In the genomic region with DNA sequence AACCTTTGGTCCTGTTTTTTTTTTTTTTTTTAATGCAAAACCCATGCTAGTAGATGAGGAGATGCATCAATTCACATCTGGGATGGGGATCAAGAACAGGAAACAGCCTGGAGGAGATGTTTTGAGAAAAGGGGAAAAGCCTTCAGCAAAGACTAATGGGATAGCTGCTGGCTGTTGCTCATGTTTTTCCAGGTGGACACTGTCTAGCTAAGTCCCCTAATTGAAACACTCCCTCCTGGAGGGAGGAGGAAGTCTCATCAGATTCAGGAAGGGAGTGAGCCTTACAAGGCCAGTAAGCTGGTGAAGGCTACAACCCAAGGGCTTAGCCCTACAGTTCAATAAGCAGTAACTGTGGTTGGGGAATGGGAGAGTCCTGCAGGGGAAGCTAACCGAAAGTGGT, we compare ENCODE assay signal across 23 mouse cellular contexts.
DNase-seq lines count a peak whose midpoint lies in the region; ATAC-seq lines count a peak whose summit lies in the region.
"Had no signal": no experiment of that assay in that cellular context is flagged by ENCODE, and none has a peak within 500 bp of the region (broad histone marks: within the 10 kb centered on the region; RNA-seq: fewer than 3 reads in every experiment).

No protein-coding gene starts in this region.

- H3K36me3 ChIP-seq in intestine, embryonic 15.5 days: no peaks in the 10 kb centered on the region
- no peaks in the 10 kb centered on the region for H3K36me3 ChIP-seq in intestine, embryonic 16.5 days (ENCODE audit: control insufficient read depth, insufficient read depth, low read length)
- H3K36me3 ChIP-seq: embryonic facial prominence, embryonic 13.5 days; heart, embryonic 10.5 days; hindbrain, embryonic 15.5 days; limb, embryonic 12.5 days; liver, embryonic 13.5 days; midbrain, embryonic 12.5 days had no signal

- peak; percentile 20 for DNase-seq in embryo, embryonic 10 days (ENCODE audit: low spot score)
- DNase-seq in embryo, embryonic 9.5 days (ENCODE audit: extremely low spot score): no peak
- DNase-seq in kidney, postnatal 4 days: peak; percentile 20 to 29
- DNase-seq in kidney, adult 18-20 months: no peak
- peak; percentile 60 for DNase-seq in mesoderm, embryonic 11.5 days (ENCODE audit: low read depth, low spot score)
- no peak for DNase-seq in cerebellum, postnatal 14 days
- DNase-seq: adrenal gland, adult 8-10 months; cerebellum, adult 2 months; gastrocnemius, adult 2 months; liver, embryonic 13.5 days; lung, adult 2 months; lung, postnatal 14 days; right cerebral cortex, postnatal 14 days; thymus, postnatal 36 days had no signal

- no peaks in the 10 kb centered on the region for H3K4me1 ChIP-seq in intestine, embryonic 15.5 days (replicated peaks)
- H3K4me1 ChIP-seq in intestine, embryonic 16.5 days (ENCODE audit: control insufficient read depth, insufficient read depth, low read length): no peaks in the 10 kb centered on the region
- H3K4me1 ChIP-seq: forebrain, embryonic 13.5 days; hindbrain, embryonic 15.5 days; limb, embryonic 12.5 days; liver, embryonic 13.5 days; midbrain, embryonic 12.5 days had no signal

- no peaks in the 10 kb centered on the region for H3K27me3 ChIP-seq in intestine, embryonic 15.5 days (replicated peaks)
- no peaks in the 10 kb centered on the region for H3K27me3 ChIP-seq in intestine, embryonic 16.5 days (replicated peaks; ENCODE audit: control insufficient read depth, insufficient read depth, low read length)
- H3K27me3 ChIP-seq: embryonic facial prominence, embryonic 13.5 days; forebrain, embryonic 13.5 days; hindbrain, embryonic 15.5 days; limb, embryonic 12.5 days; liver, embryonic 13.5 days; midbrain, embryonic 12.5 days had no signal

- no peak overlapping the region for H3K9ac ChIP-seq in intestine, embryonic 15.5 days
- no peak overlapping the region for H3K9ac ChIP-seq in intestine, embryonic 16.5 days (ENCODE audit: low read depth, low read length)
- H3K9ac ChIP-seq: embryonic facial prominence, embryonic 13.5 days; forebrain, embryonic 13.5 days; hindbrain, embryonic 15.5 days; limb, embryonic 12.5 days; liver, embryonic 13.5 days; midbrain, embryonic 12.5 days had no signal

- no peak overlapping the region for H3K4me2 ChIP-seq in intestine, embryonic 15.5 days (replicated peaks)
- H3K4me2 ChIP-seq in intestine, embryonic 16.5 days (ENCODE audit: low read depth, low read length): no peak overlapping the region
- H3K4me2 ChIP-seq: embryonic facial prominence, embryonic 13.5 days; forebrain, embryonic 13.5 days; hindbrain, embryonic 15.5 days; limb, embryonic 12.5 days; liver, embryonic 13.5 days; midbrain, embryonic 12.5 days had no signal

- no peak overlapping the region for H3K4me3 ChIP-seq in intestine, embryonic 15.5 days (replicated peaks)
- no peak overlapping the region for H3K4me3 ChIP-seq in intestine, embryonic 16.5 days (ENCODE audit: low read length)
- H3K4me3 ChIP-seq: embryonic facial prominence, embryonic 13.5 days; forebrain, embryonic 13.5 days; gastrocnemius, adult 2 months; heart, embryonic 10.5 days; hindbrain, embryonic 15.5 days; limb, embryonic 12.5 days; liver, embryonic 13.5 days; midbrain, embryonic 12.5 days had no signal

- H3K27ac ChIP-seq in intestine, embryonic 15.5 days: no peak overlapping the region
- no peak overlapping the region for H3K27ac ChIP-seq in intestine, embryonic 16.5 days (ENCODE audit: low read length)
- H3K27ac ChIP-seq: embryonic facial prominence, embryonic 13.5 days; forebrain, embryonic 13.5 days; gastrocnemius, adult 2 months; heart, embryonic 10.5 days; hindbrain, embryonic 15.5 days; limb, embryonic 12.5 days; liver, embryonic 13.5 days; midbrain, embryonic 12.5 days had no signal

- no peaks in the 10 kb centered on the region for H3K9me3 ChIP-seq in intestine, embryonic 15.5 days
- no peaks in the 10 kb centered on the region for H3K9me3 ChIP-seq in intestine, embryonic 16.5 days (ENCODE audit: control insufficient read depth, low read length)
- H3K9me3 ChIP-seq: embryonic facial prominence, embryonic 13.5 days; forebrain, embryonic 13.5 days; heart, embryonic 10.5 days; hindbrain, embryonic 15.5 days; limb, embryonic 12.5 days; liver, embryonic 13.5 days; midbrain, embryonic 12.5 days had no signal

- WGBS in intestine, embryonic 15.5 days: 79% methylated on average over 1 of the region's 1 CpGs
- 62% methylated on average over 1 of the region's 1 CpGs for WGBS in intestine, embryonic 16.5 days

- ATAC-seq in intestine, embryonic 15.5 days: 0 out of 2 replicates have a peak, but pooled peaks have one; percentile 17
- no peak for ATAC-seq in intestine, embryonic 16.5 days
- ATAC-seq: activated CD4-positive, CD25-positive, alpha-beta regulatory T cell, adult 4 months; forebrain, embryonic 13.5 days had no signal

Comparison
In these comparisons a context has a peak if more than half of its experiments do, and no peak if none do; other contexts are left out.
1. DNase-seq: peak in embryo, embryonic 10 days (single experiment), kidney, postnatal 4 days (2 of 2) and mesoderm, embryonic 11.5 days (single experiment); none in embryo, embryonic 9.5 days (single experiment), kidney, adult 18-20 months (single experiment) and cerebellum, postnatal 14 days (0 of 2).